Mouse (Mus musculus) limb, embryonic 14.5 days (tissue): Measurements from ENCODE around the gene Rbm12. TPM values are rescaled to one million over a fixed set of nuclear protein-coding genes. Genes with fewer than 3 reads are reported as not detected.

Source experiments
- ATAC-seq: fragments of 200-750 bp; cut with Nextera tagmentation; 2 replicates; pipeline ENCODE4 v1.8.0; 2017; ENCODE audit warnings: low read depth, moderate number of reproducible peaks, moderate TSS enrichment; ENCODE audit not compliant: low FRiP score
- DNase-seq: peaks from one replicate; pipeline ENCODE4 v3.0.0-alpha.2; 2015; ENCODE audit warnings: low spot score
- H3K27ac ChIP-seq: fragments of 300-500 bp; sonication (generic); replicated peaks from 2 replicates; pipeline ENCODE4 v1.5.1; 2014; ENCODE audit warnings: low read depth, mild to moderate bottlenecking, low read length, moderate library complexity, mixed read lengths
- H3K27me3 ChIP-seq: fragments of 300-500 bp; sonication (generic); 2 replicates; pipeline ENCODE4 v1.6.1; 2014; ENCODE audit warnings: low read length, mixed read lengths; ENCODE audit not compliant: control insufficient read depth, insufficient read depth
- H3K36me3 ChIP-seq: fragments of 300-500 bp; sonication (generic); 2 replicates; pipeline ENCODE4 v1.6.1; 2014; ENCODE audit warnings: mild to moderate bottlenecking, low read length, moderate library complexity, mixed read lengths; ENCODE audit not compliant: control insufficient read depth, insufficient read depth
- H3K4me1 ChIP-seq: fragments of 300-500 bp; sonication (generic); 2 replicates; pipeline ENCODE4 v1.6.1; 2014; ENCODE audit warnings: antibody characterized with exemption, low read length, mixed read lengths; ENCODE audit not compliant: control insufficient read depth, insufficient read depth
- H3K4me2 ChIP-seq: fragments of 300-500 bp; sonication (generic); replicated peaks from 2 replicates; pipeline ENCODE4 v1.6.1; 2014; ENCODE audit warnings: low read depth, mild to moderate bottlenecking, low read length, moderate library complexity; ENCODE audit not compliant: severe bottlenecking
- H3K4me3 ChIP-seq: fragments of 300-500 bp; sonication (generic); replicated peaks from 2 replicates; pipeline ENCODE4 v1.5.1; 2014; ENCODE audit warnings: low read length
- H3K9ac ChIP-seq: fragments of 300-500 bp; sonication (generic); 2 replicates; pipeline ENCODE4 v1.6.1; 2014; ENCODE audit warnings: mild to moderate bottlenecking, low read depth, low read length, moderate library complexity; ENCODE audit not compliant: severe bottlenecking
- H3K9me3 ChIP-seq: fragments of 300-500 bp; sonication (generic); 2 replicates; pipeline ENCODE4 v1.6.1; 2016; ENCODE audit warnings: low read length; ENCODE audit not compliant: control insufficient read depth
- POLR2A ChIP-seq: fragments of 200-500 bp; IDR thresholded peaks from 2 replicates; pipeline ENCODE4 v1.8.0; 2012; ENCODE audit warnings: inconsistent platforms, mild to moderate bottlenecking, moderate library complexity, borderline replicate concordance; ENCODE audit not compliant: insufficient read depth, insufficient read length; ENCODE audit errors: extremely low read depth
- WGBS: fragments of 180-500 bp; shearing (Covaris S2); extraction: QIAGEN DNeasy Blood & Tissue Kit; methylation state at CpG from one replicate; pipeline ENCODE4 v1.1.7; 2014; 5-methylcytosine and 5-hydroxymethylcytosine counted together
- polyA plus RNA-seq, 2 experiments: library from polyadenylated mRNA; depleted of rRNA in 1 of 2; stranded (reverse) in 1 of 2; unstranded in 1 of 2; fragments of >200 nt; fragmentation: Nextera tagmentation in 1 of 2; extraction: Ambion mirVana in 1 of 2; gene quantifications; 2 replicates each; pipeline versions ENCODE4 v1.2.1 to v1.2.3; 2012 to 2014

Rbm12 gene
- polyA plus RNA-seq, 2 experiments: 28.5 to 30.6 TPM

DNA sequence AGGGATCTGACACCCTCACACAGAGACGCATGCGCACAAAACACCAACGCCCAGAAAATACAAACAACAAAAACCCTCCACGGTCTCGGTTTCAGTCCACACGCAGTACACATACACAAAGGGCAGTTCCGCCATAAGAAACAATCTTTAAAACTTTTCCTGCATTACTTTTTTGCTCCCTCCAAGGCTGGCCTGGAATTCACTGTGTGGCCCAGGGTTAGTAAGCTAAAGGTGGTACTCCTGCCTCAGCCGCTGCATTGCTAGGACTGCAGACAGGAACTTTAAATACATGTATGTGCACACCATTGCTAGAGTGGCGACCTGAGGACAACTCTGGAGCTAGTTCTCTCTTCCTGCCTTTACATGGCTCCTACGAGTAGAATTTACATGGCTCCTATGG is 40.5 kb downstream of the Rbm12 start:
- no peak for DNase-seq
- Histone ChIP-seq H3K4me3 (no peak overlapping the region), H3K27me3 (no peaks in the 10 kb centered on the region), H3K36me3 (peaks cover 68% of the 10 kb centered on the region), H3K27ac (no peak overlapping the region), H3K4me1 (no peaks in the 10 kb centered on the region), H3K4me2 (no peak overlapping the region), H3K9ac (no peak overlapping the region), H3K9me3 (no peaks in the 10 kb centered on the region)
- ATAC-seq: no peak
- WGBS: 95% methylated on average over 10 of the region's 10 CpGs
- TF ChIP-seq POLR2A: no peak

DNA sequence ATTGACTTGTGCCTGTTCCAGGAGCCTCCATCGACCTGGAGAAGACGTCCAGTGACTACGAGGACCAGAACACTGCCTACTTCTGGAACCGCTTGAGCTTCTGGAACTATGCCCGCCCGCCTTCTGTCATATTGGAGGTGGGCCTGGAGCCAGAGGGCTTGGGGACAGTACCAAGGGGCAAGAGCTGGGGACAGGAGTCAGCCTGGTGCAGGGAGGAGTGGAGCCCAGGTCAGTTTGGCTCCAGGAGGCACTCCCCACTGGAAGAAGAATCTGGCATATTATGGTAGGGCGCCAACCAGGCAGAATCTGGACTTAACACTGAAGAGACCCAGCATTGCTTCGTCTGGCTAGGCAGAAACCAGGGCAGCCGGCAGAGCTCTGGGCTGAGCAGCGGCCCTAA is 43.9 kb downstream of the Rbm12 start:
- no peak for TF ChIP-seq POLR2A
- H3K4me3 ChIP-seq: no peak overlapping the region
- no peak for DNase-seq
- 89% methylated on average over 10 of the region's 10 CpGs for WGBS
- H3K36me3 ChIP-seq: peaks cover 35% of the 10 kb centered on the region
- H3K4me2 ChIP-seq: no peak overlapping the region
- no peak overlapping the region for H3K9ac ChIP-seq
- H3K9me3 ChIP-seq: no peaks in the 10 kb centered on the region
- no peaks in the 10 kb centered on the region for H3K27me3 ChIP-seq
- ATAC-seq: no peak
- peaks cover 6% of the 10 kb centered on the region for H3K4me1 ChIP-seq
- H3K27ac ChIP-seq: no peak overlapping the region

DNA sequence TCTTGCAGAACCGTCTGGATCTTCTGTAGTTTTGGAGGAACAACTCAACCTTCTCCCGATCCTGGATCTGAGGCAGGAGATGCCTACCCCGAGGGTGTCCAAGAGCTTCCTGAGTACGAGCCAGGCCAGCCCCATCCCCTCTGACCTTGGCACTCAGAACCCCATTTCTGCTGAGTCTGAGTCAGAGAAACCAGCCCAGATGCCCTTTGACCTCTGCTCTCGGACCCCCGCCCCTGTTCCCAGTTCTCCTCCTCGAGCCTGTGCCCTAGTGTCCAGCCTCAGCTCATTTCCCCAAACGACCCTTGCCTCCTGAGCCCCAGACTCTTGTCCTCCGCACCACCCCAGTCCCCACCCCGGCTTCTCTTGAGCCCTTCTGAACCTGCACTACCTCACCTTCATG is 45.7 kb downstream of the Rbm12 start:
- Histone ChIP-seq H3K9me3 (no peaks in the 10 kb centered on the region), H3K9ac (peak overlapping the region; percentile 81; the same call in 1 of the 2 replicates), H3K27ac (no peak overlapping the region), H3K4me1 (peaks cover 6% of the 10 kb centered on the region), H3K4me3 (peak overlapping the region; percentile 64), H3K4me2 (peak overlapping the region; percentile 95), H3K36me3 (peaks cover 19% of the 10 kb centered on the region), H3K27me3 (no peaks in the 10 kb centered on the region)
- ATAC-seq (no peak), DNase-seq (no peak)
- TF ChIP-seq POLR2A: no peak
- WGBS: 33% methylated on average over 10 of the region's 10 CpGs

DNA sequence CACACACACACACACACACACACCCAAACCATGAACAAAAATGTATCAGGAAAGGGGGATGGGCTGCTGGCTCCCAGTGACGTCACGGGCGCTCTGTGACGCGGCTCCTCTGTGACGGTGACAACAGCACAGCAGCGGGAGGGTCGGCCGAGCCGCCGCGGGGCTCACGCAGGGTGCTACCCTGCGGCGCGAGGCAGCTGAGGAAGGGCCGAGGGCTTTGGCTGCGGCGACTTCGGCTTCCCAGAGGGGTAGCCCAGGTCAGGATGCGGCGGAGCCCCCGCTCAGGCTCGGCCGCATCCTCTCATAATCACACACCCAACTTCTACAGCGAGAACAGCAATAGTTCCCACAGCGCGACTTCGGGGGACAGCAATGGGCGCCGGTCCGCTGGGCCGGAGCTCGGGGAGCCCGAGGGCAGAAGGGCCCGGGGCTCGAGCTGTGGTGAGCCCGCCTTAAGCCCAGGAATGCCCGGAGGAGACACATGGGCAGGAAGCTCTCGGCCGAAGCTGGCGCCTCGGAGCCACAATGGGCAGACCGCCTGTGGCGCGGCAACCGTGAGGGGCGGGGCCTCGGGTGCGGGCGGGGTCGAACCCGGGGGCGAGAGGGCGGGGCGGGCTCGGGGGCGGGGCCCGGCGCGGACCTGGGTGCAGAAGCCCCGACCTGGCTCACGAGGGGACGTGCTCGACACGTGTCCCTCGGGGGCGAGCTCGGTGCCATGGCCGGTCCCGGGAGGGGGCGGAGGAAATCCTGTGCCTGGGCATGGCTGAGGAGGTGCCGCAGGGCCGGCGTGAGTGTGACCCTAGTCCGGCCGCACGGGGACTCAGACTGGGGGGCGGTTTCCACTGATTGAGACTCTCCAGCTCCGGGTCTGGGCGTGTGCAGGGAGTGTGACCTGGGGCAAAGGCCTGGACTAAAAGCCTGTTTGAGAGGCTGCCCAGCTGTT is 46.4 kb downstream of the Rbm12 start, which contains the start of gene Spag4:
Gene Spag4, plus strand, starts transcription at position 77 of the 943 bp plus-strand sequence.
- under 1% methylated on average over 60 of the region's 81 CpGs for WGBS
- no peak for TF ChIP-seq POLR2A

DNA sequence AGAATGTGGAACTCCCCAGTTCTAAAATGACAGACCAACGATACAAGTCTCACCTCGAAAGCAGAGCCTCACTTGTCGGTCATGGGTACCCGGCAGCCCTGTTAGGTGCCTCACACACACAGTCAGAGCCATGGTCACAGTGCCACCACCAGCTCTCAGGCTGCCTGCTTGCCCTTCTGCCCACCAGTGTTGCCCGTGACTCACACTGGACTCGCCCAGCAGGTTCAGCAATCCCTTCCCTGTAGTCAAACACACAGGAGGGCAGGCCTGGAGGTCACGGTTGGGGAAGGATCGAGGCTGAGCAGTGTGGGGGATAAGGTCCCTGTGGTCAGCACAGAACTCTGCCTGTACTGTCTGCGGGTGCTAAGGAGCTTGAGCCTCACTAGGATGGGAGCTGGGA is 59.0 kb downstream of the Rbm12 start, which contains the start of gene Fer1l4:
Gene Fer1l4, minus strand, starts transcription at position 132 of the 400 bp plus-strand sequence.
- Histone ChIP-seq H3K4me2 (no peak within 1 kb of the TSS), H3K4me1 (no peaks in the 10 kb centered on the region), H3K27me3 (no peaks in the 10 kb centered on the region), H3K27ac (no peak within 1 kb of the TSS), H3K36me3 (no peaks in the 10 kb centered on the region), H3K4me3 (no peak within 1 kb of the TSS), H3K9me3 (no peaks in the 10 kb centered on the region), H3K9ac (no peak within 1 kb of the TSS)
- no peak for DNase-seq
- WGBS: 75% methylated on average over 9 of the region's 9 CpGs
- TF ChIP-seq POLR2A: no peak
- ATAC-seq: no peak

More for the DNA sequence above, 46.4 kb downstream of the Rbm12 start, which contains the start of gene Spag4:
- peak within 1 kb of the TSS; percentile 64 for H3K4me3 ChIP-seq
- H3K27me3 ChIP-seq: no peaks in the 10 kb centered on the region
- peak within 1 kb of the TSS; percentile 95 for H3K4me2 ChIP-seq
- peak within 1 kb of the TSS; percentile 81 for H3K9ac ChIP-seq
- H3K36me3 ChIP-seq: peaks cover 13% of the 10 kb centered on the region
- DNase-seq (peak; percentile 63), ATAC-seq (peak; percentile 80)
- H3K9me3 ChIP-seq: no peaks in the 10 kb centered on the region
- H3K4me1 ChIP-seq: peaks cover 6% of the 10 kb centered on the region
- H3K27ac ChIP-seq: peak within 1 kb of the TSS; percentile 73; the same call in 1 of the 2 replicates
